Mouse (Mus musculus) fat pad, adult 2 months (tissue): Measurements from ENCODE around the gene Itga8.

Experiments
- DNase-seq: peaks from one replicate; pipeline ENCODE4 v3.0.0-alpha.2; 2011; ENCODE audit warnings: low read depth, low spot score; ENCODE audit errors: extremely low read depth

Itga8 gene

GRCm38 (mm10) chr2:12103183-12103582 is 198.5 kb downstream of the Itga8 start:
- DNase-seq: no peak

- DNase-seq: no peak
Measured at GRCm38 (mm10) chr2:12092203-12092984, 209.3 kb downstream of the Itga8 start.

- no peak for DNase-seq
Measured at GRCm38 (mm10) chr2:12090993-12091392, 210.7 kb downstream of the Itga8 start.

- no peak for DNase-seq
Measured at GRCm38 (mm10) chr2:12085492-12085891, 216.2 kb downstream of the Itga8 start.

GRCm38 (mm10) chr2:12084341-12084740 is 217.4 kb downstream of the Itga8 start:
- no peak for DNase-seq

GRCm38 (mm10) chr2:12077266-12077891 is 224.3 kb downstream of the Itga8 start:
- DNase-seq: no peak

GRCm38 (mm10) chr2:12065669-12066399 is 235.9 kb downstream of the Itga8 start:
- DNase-seq: no peak

- no peak for DNase-seq
Measured at GRCm38 (mm10) chr2:12060034-12060723, 241.5 kb downstream of the Itga8 start.
